Mouse (Mus musculus) forebrain, embryonic 13.5 days (tissue): Measurements from ENCODE around the gene Crb3. TPM values are rescaled to one million over a fixed set of nuclear protein-coding genes. Genes with fewer than 3 reads are reported as not detected.

Experiments used
- ATAC-seq: fragments of 200-750 bp; cut with Nextera tagmentation; 2 replicates; pipeline ENCODE4 v1.8.0; 2017
- H3K27ac ChIP-seq: fragments of 300-500 bp; sonication (generic); 2 replicates; pipeline ENCODE4 v1.5.1; 2015; ENCODE audit warnings: inconsistent platforms, mild to moderate bottlenecking, moderate library complexity
- H3K27me3 ChIP-seq: fragments of 300-500 bp; sonication (generic); 2 replicates; pipeline ENCODE4 v1.6.1; 2015; ENCODE audit warnings: mild to moderate bottlenecking, inconsistent platforms
- H3K36me3 ChIP-seq: fragments of 300-500 bp; sonication (generic); 2 replicates; pipeline ENCODE4 v1.6.1; 2015; ENCODE audit warnings: mild to moderate bottlenecking, inconsistent platforms; ENCODE audit not compliant: poor library complexity, severe bottlenecking
- H3K4me1 ChIP-seq: fragments of 300-500 bp; sonication (generic); 2 replicates; pipeline ENCODE4 v1.6.1; 2015; ENCODE audit warnings: inconsistent platforms
- H3K4me2 ChIP-seq: fragments of 300-500 bp; sonication (generic); 2 replicates; pipeline ENCODE4 v1.6.1; 2015; ENCODE audit warnings: inconsistent platforms, mild to moderate bottlenecking, moderate library complexity
- H3K4me3 ChIP-seq: fragments of 300-500 bp; sonication (generic); 2 replicates; pipeline ENCODE4 v1.5.1; 2015; ENCODE audit warnings: mild to moderate bottlenecking, inconsistent platforms
- H3K9ac ChIP-seq: fragments of 300-500 bp; sonication (generic); 2 replicates; pipeline ENCODE4 v1.6.1; 2015; ENCODE audit warnings: mild to moderate bottlenecking, inconsistent platforms
- H3K9me3 ChIP-seq: fragments of 300-500 bp; sonication (generic); replicated peaks from 2 replicates; pipeline ENCODE4 v1.6.1; 2016; ENCODE audit warnings: inconsistent platforms
- WGBS: fragments of 180-500 bp; shearing (Covaris S2); methylation state at CpG from one replicate; pipeline ENCODE4 v1.1.7; 2015; 5-methylcytosine and 5-hydroxymethylcytosine counted together
- polyA plus RNA-seq: library from polyadenylated mRNA; unstranded; fragments of >200 nt; fragmentation: Nextera tagmentation; extraction: Ambion mirVana; gene quantifications from 2 replicates; pipeline ENCODE4 v1.2.1, GENCODE M21; 2015

The Crb3 gene
- polyA plus RNA-seq = 0.68 and 2.1 TPM in 2 replicates

DNA sequence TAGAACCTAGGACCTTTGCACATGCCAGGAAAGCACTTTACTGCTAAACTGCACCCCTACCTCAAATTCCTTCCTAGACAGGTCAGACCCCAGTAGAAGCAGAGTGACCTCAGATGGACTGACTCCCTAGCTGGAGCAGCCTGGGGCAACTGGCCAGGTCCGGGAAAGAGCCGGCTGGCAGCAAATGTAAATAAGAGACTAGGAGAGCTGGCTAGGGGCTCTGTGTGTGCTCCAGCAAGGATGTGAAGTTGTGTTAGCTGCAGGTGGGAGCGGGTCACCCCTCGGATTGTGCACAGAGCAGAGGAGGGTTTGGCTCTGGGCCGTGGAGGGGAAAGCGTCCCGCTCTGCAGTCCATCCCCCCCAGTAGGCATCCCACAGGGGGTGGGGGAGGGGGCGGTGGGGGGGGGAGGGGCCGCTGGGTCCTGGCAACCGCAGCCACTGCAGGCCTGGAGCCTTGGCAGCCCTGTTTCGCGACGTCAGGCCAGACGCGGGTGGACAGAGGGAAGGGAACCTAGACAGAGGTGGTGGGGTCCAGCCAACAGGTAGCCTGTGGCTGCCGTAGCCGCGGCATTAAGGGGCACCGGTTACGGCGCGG, at the start of gene Crb3:
Crb3 (plus strand) TSS at position 215 of the 595 bp plus-strand sequence.
- H3K9ac ChIP-seq = peak within 1 kb of the TSS; percentile 81
- H3K27ac ChIP-seq = peak within 1 kb of the TSS; percentile 82
- ATAC-seq = peak; percentile 2; the same call in 1 of the 2 replicates
- H3K27me3 ChIP-seq = peaks cover 29% of the 10 kb centered on the region
- H3K4me1 ChIP-seq = peaks cover 28% of the 10 kb centered on the region
- peak within 1 kb of the TSS; percentile 89 for H3K4me3 ChIP-seq
- H3K9me3 ChIP-seq = no peaks in the 10 kb centered on the region
- H3K36me3 ChIP-seq = peaks cover 28% of the 10 kb centered on the region
- 0% methylated on average over 20 of the region's 22 CpGs for WGBS
- peak within 1 kb of the TSS; percentile 75 for H3K4me2 ChIP-seq

DNA sequence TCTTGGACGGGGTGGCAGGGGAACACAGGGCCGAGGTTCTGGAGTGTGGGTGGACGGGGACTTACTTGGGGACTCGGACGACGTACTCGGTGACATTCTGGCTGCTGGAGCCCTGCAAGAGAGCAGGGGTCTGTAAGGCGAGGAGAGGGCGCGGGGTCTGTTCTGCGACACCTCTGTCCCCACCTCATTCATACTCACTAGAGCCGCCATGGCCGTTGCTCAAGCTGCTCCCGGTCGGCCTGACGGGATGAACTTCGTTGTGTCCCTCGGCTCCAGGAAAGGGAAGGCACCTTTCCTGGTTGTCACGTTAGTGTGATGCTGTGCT, 48.0 kb upstream of the Crb3 start:
- Histone ChIP-seq H3K4me2 (peak overlapping the region; percentile 93), H3K36me3 (peaks cover 34% of the 10 kb centered on the region), H3K27me3 (no peaks in the 10 kb centered on the region), H3K4me1 (peaks cover 24% of the 10 kb centered on the region), H3K9me3 (no peaks in the 10 kb centered on the region), H3K4me3 (peak overlapping the region; percentile 73), H3K27ac (peak overlapping the region; percentile 63), H3K9ac (peak overlapping the region; percentile 82)
- under 1% methylated on average over 19 of the region's 19 CpGs for WGBS
- peak; percentile 56 for ATAC-seq

DNA sequence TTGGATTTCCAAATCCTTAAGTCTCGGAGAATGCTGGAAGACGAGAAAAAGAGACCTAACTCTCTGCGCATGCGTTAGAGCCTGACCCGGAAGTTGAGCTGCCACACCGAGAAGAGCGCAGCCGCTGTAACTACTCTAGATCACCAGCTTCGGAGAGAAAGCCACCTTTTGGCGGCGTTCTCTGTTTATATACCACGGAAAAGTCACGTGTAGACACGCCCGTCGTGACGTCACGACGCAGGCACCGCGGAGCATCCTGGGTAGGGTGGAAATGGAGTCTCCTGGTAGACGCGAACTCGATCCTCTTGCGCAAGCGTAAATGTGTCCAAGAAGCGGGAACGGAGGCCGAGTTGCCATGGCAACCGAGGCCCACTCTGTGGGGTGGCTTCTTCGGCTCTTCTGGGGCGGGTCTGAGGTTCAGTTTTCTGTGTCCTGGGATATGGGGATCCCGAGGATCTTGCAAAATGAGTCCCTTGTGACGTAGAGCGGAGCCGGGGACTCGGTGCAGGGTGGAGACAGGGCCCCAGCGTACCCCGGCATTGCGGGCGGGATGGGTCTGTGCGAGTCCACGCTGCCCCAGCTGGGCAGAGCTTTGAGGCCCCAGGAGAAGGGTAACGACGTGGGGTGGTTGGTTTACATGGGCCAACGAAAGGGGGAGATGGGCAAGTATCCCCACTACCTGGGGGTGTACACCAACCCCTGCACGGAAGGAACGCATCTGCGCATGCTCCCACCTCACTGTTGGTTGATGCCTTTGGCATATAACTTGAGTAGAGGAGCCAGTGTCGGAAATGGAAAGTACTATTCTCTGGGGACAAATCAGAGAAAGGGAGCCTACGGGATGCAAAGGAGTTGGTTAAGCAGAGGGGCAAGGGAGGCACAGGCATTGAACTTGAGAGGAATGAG, 47.4 kb upstream of the Crb3 start, which contains the start of the genes Gtf2f1 and Gm17949:
Gtf2f1 (minus strand) TSS at position 53 of the 906 bp plus-strand sequence.
Gm17949 (plus strand) TSS at position 234 of the 906 bp plus-strand sequence.
- no peaks in the 10 kb centered on the region for H3K27me3 ChIP-seq
- peaks cover 28% of the 10 kb centered on the region for H3K36me3 ChIP-seq
- peak; percentile 91 for ATAC-seq
- peaks cover 24% of the 10 kb centered on the region for H3K4me1 ChIP-seq
- H3K9me3 ChIP-seq = no peaks in the 10 kb centered on the region
- peak within 1 kb of the TSS; percentile 73 for H3K4me3 ChIP-seq
- WGBS = under 1% methylated on average over 51 of the region's 51 CpGs
- peak within 1 kb of the TSS; percentile 82 for H3K9ac ChIP-seq
- peak within 1 kb of the TSS; percentile 91 for H3K27ac ChIP-seq
- peak within 1 kb of the TSS; percentile 93 for H3K4me2 ChIP-seq

DNA sequence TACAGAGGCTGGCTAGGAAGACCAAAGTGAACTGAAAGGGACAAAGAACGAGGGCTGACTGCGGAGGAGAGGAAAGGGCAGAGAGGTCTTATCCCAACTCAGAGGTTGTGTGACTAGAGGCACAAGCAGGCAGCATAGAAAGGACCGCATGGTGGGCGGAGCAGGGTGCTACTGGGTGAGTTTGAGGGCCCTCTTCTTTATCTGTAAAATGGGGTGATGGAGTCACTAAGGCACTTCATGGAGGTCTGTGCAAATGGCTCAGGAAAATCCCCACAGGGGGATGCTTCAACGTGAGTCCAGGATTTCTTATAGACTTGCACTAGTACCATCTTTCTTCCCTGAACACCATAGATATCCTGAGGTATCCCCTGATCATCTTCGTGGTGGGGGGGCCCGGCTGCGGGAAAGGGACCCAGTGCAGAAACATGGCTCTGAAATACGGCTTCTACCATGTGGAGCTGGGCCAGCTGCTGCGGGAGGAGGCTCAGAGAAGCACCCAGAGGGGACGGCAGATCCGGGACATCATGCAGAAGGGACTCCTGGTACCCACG, 46.6 kb upstream of the Crb3 start:
- H3K9me3 ChIP-seq = no peaks in the 10 kb centered on the region
- no peaks in the 10 kb centered on the region for H3K27me3 ChIP-seq
- H3K27ac ChIP-seq = peak overlapping the region; percentile 91; the same call in 1 of the 2 replicates
- H3K4me3 ChIP-seq = peak overlapping the region; percentile 73
- peaks cover 24% of the 10 kb centered on the region for H3K4me1 ChIP-seq
- peaks cover 20% of the 10 kb centered on the region for H3K36me3 ChIP-seq
- WGBS = 74% methylated on average over 13 of the region's 13 CpGs
- ATAC-seq = no peak
- H3K9ac ChIP-seq = peak overlapping the region; percentile 79
- peak overlapping the region; percentile 76 for H3K4me2 ChIP-seq

DNA sequence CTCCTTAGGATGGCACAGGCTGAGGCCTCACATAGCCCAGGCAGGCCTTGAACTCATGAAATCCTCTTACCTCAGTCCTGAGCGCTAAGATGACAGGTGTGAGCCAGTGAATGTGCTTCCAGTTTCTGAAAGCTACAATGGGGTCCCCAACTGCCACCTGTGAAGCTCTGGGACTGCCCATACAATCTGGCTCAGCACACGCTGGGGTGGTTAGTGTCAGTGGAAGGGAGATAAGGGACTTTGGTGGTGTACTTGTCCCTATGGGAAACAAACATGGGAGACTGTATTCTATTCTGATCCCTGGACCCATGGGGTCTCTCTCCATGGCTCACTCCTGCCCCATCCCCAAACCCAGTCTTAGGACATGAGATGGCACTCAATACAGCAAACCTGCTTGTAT, 39.2 kb upstream of the Crb3 start:
- Histone ChIP-seq H3K27me3 (no peaks in the 10 kb centered on the region), H3K9ac (no peak overlapping the region), H3K4me2 (no peak overlapping the region), H3K4me1 (no peaks in the 10 kb centered on the region), H3K36me3 (peaks cover 56% of the 10 kb centered on the region), H3K9me3 (no peaks in the 10 kb centered on the region), H3K27ac (no peak overlapping the region), H3K4me3 (no peak overlapping the region)
- WGBS = 86% methylated on average over 2 of the region's 2 CpGs
- no peak for ATAC-seq

DNA sequence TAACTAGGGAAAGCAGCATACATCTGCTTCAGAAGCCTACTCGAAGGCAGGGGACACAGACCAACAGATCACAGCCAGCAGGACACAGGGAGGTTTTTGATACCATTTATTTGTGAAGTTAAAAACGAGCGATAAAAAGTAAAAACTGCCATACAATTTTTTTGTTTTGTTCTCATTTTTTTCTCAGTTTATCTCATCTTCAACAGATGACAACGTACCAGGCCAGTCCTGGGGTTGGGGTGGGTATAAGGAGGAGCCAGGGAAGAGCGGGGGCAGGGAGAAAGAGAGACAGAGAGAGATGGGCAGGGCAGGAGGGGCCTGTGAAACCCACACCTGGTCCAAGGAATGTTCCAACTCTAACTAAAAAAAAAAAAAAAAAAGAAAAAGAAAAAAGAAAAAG, 37.9 kb upstream of the Crb3 start:
- H3K9ac ChIP-seq = no peak overlapping the region
- H3K27me3 ChIP-seq = no peaks in the 10 kb centered on the region
- ATAC-seq = no peak
- H3K4me1 ChIP-seq = no peaks in the 10 kb centered on the region
- H3K36me3 ChIP-seq = peaks cover 68% of the 10 kb centered on the region
- H3K4me2 ChIP-seq = no peak overlapping the region
- H3K9me3 ChIP-seq = no peaks in the 10 kb centered on the region
- H3K4me3 ChIP-seq = no peak overlapping the region
- H3K27ac ChIP-seq = no peak overlapping the region
- WGBS = 94% methylated on average over 5 of the region's 5 CpGs

DNA sequence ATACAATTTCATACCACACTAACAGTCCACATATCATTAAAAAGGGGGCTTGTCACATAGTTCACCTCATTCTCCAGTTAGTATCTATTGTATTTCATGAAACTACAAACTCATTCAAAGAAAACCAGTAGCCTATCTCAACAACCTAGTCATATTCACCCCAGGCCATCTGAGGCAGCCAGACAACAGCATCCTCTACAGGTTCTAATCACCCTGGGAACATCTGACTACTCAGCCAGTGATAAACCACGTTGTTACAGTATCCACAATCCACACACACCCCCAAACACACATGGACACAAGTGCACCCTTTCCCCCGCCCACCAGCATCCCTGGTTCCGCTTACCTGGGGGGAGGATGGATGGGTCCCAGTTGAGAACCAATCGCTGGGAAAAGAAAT, 31.4 kb upstream of the Crb3 start:
- no peak overlapping the region for H3K4me2 ChIP-seq
- no peaks in the 10 kb centered on the region for H3K27me3 ChIP-seq
- peaks cover 65% of the 10 kb centered on the region for H3K36me3 ChIP-seq
- peaks cover 19% of the 10 kb centered on the region for H3K4me1 ChIP-seq
- no peak for ATAC-seq
- H3K4me3 ChIP-seq = no peak overlapping the region
- no peaks in the 10 kb centered on the region for H3K9me3 ChIP-seq
- no peak overlapping the region for H3K9ac ChIP-seq
- no peak overlapping the region for H3K27ac ChIP-seq
- WGBS = 92% methylated on average over 4 of the region's 4 CpGs

DNA sequence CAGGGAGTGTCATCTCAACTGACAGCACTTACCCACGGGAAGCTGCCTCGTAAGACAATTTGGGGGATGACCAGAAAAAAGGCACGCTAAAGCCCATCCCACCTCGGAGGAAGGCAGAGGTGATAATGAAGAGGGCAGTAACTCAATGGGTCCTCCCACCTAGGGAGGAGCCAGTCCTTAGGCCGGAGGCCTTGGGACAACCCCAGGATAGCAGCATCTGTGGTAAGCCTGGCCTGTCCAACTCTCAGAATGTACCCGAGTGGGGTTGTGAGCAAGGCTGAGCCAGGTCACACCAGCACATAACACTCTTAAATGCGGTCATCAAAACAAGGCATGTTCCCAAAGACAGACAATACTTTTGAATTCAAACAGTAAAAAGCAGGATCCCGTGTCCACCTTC, 29.2 kb upstream of the Crb3 start:
- Histone ChIP-seq H3K4me1 (peaks cover 21% of the 10 kb centered on the region), H3K27me3 (no peaks in the 10 kb centered on the region), H3K27ac (no peak overlapping the region), H3K4me2 (peak overlapping the region; percentile 93), H3K9ac (peak overlapping the region; percentile 99), H3K36me3 (peaks cover 43% of the 10 kb centered on the region), H3K9me3 (no peaks in the 10 kb centered on the region), H3K4me3 (peak overlapping the region; percentile 87)
- 46% methylated on average over 8 of the region's 8 CpGs for WGBS
- no peak for ATAC-seq

DNA sequence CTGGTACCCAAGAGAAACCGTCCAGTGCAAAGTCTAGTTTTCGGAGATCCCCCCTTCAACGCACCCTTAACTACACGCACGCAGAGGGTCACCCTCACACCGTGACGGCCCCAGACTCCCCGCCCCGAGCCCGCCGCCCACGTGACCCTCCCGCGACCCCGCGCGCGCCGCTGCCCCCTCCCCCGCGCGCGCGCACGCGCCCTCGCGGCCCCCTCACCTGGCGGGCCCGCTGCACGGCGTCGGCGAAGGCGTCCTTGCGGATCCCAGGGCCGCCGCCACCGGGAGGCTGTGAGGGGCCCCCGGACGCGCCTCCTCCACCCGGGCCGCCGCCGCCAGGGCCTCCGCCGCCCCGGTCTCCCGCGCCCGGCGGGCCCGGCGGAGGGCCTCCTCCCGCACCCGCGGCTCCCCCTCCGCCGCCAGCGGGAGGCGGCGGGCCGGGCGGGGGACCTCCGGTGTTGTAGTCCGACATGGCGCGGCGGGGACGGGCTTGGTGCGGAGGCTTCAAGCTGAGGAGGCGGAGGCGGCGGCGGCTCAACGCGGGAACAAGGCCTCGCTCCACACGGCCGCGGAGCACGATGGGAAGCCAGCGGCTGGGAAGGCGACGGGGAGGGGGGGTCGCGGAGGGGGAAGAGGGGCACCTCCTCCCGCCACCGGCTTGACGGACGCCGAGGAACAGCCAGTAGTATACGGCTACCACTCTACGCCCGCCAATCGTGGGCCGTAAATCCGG, 27.8 kb upstream of the Crb3 start, which contains the start of gene Khsrp:
Khsrp (minus strand) TSS at position 592 of the 730 bp plus-strand sequence.
- H3K4me3 ChIP-seq = peak within 1 kb of the TSS; percentile 87
- peak within 1 kb of the TSS; percentile 99 for H3K9ac ChIP-seq
- peaks cover 29% of the 10 kb centered on the region for H3K36me3 ChIP-seq
- WGBS = under 1% methylated on average over 83 of the region's 99 CpGs
- peak within 1 kb of the TSS; percentile 94 for H3K27ac ChIP-seq
- peaks cover 21% of the 10 kb centered on the region for H3K4me1 ChIP-seq
- H3K27me3 ChIP-seq = 0 out of 2 replicates have a peak, but pooled peaks cover 6% of the 10 kb centered on the region
- 0 out of 2 replicates have a peak, but pooled peaks have one; percentile 0 for ATAC-seq
- peak within 1 kb of the TSS; percentile 93 for H3K4me2 ChIP-seq
- no peaks in the 10 kb centered on the region for H3K9me3 ChIP-seq

DNA sequence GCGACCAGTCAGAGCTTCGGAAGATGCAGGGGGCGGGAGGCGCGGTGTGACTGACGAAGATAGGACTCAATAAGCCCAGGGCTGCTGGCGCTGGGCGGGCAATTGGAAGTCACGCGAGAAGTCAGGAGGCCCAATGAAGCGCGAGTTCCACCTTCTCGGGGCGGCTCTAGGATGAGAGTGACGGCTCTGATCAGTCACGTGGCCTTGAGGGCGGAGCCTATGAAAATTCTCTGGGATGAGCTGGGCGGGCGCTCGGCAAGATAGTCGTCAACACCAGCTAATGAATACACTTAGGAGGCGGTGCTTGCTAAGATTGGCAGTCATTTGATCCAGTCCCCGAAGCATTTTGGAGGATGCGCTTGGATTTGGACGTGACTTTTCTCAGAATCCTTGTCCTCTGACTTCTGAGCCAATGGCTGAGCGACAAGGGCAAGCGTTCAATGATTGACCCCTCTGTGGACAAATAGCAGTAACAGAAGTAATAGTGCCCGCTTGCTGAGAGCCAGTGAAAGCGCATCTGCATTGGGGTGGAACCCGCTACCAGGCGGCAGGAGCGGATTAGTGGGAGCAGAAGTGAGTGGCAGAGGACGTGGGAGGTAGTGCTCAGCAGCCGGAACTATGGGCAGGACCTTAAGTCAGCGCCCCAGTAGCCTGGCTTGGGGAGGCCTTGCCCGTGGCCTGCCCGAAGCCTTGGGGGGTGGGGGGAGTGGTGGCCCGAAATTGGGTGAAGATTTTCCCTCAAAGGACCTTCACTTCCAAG, 27.1 kb upstream of the Crb3 start:
- ATAC-seq = peak; percentile 98
- Histone ChIP-seq H3K9ac (peak overlapping the region; percentile 58), H3K27me3 (0 out of 2 replicates have a peak, but pooled peaks cover 6% of the 10 kb centered on the region)

DNA sequence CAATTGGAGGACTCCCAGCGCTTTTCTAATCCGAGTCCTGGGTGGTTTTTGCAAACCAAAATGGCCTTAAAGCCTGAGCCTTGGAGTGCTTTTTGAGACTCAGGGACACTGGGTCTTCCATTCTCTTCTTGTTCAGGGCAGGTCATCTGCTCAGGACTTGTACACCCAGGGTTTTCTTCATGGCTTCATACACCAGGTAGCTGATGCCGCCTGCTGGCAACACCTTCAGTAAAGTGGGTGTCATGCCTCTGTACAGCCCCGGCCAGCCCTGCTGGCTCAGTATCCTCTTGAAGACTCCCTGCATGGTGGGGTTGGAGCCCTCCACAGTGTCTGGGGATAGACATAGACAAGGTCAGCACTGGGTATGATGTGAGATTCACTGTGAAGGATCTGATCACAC, 26.1 kb upstream of the Crb3 start:
- Histone ChIP-seq H3K9ac (no peak overlapping the region), H3K9me3 (no peaks in the 10 kb centered on the region), H3K27me3 (0 out of 2 replicates have a peak, but pooled peaks cover 8% of the 10 kb centered on the region), H3K4me2 (no peak overlapping the region), H3K36me3 (peaks cover 11% of the 10 kb centered on the region), H3K4me3 (no peak overlapping the region), H3K27ac (no peak overlapping the region), H3K4me1 (peaks cover 21% of the 10 kb centered on the region)
- 91% methylated on average over 4 of the region's 4 CpGs for WGBS
- ATAC-seq = no peak

More for the DNA sequence above, 27.1 kb upstream of the Crb3 start:
- Histone ChIP-seq H3K9me3 (no peaks in the 10 kb centered on the region), H3K27ac (peak overlapping the region; percentile 76), H3K4me3 (peak overlapping the region; percentile 38), H3K36me3 (peaks cover 22% of the 10 kb centered on the region), H3K4me2 (peak overlapping the region; percentile 61), H3K4me1 (peaks cover 21% of the 10 kb centered on the region)
- 1% methylated on average over 38 of the region's 38 CpGs for WGBS
